Mouse (Mus musculus) MEL (cell line): ENCODE data around the gene Sh3bp4. TPM values are rescaled to one million over a fixed set of nuclear protein-coding genes. Genes with fewer than 3 reads are reported as not detected.

Experiments used
- DNase-seq: peaks from one replicate; pipeline ENCODE4 v3.0.0; 2011; ENCODE audit warnings: low read depth, low spot score
- H3K27ac ChIP-seq: 2 replicates; pipeline ENCODE4 v1.5.1; 2012; ENCODE audit warnings: low read depth, mild to moderate bottlenecking, control low read depth, low read length, moderate library complexity; ENCODE audit not compliant: control insufficient read depth
- H3K27me3 ChIP-seq, 2 experiments: fragments of 150-350 bp in 1 of 2; sonication (generic) in 1 of 2; 2 replicates each; pipeline ENCODE4 v1.6.1; 2012; ENCODE audit warnings: low read length in 2 of 2, mild to moderate bottlenecking in 2 of 2, improper control_type of control experiment in 1 of 2, moderate library complexity in 1 of 2; ENCODE audit not compliant: insufficient read depth in 2 of 2, control insufficient read depth in 1 of 2
- H3K36me3 ChIP-seq, 2 experiments: 2 replicates each; pipeline ENCODE4 v1.6.1; 2012 to 2014; ENCODE audit warnings: low read length in 2 of 2, improper control_type of control experiment in 1 of 2, inconsistent platforms in 1 of 2, mild to moderate bottlenecking in 1 of 2; ENCODE audit not compliant: insufficient read depth in 2 of 2, control insufficient read depth in 1 of 2
- H3K4me1 ChIP-seq, 2 experiments: fragments of 150-350 bp in 1 of 2; sonication (generic) in 1 of 2; 2 replicates each; pipeline ENCODE4 v1.6.1; 2012; ENCODE audit warnings: low read length in 2 of 2, improper control_type of control experiment in 1 of 2, mild to moderate bottlenecking in 1 of 2; ENCODE audit not compliant: insufficient read depth in 2 of 2, control insufficient read depth in 1 of 2
- H3K4me3 ChIP-seq, 2 experiments: fragments of 150-350 bp in 1 of 2; sonication (generic) in 1 of 2; 2 replicates each; pipeline ENCODE4 v1.5.1; 2012; ENCODE audit warnings: low read depth in 2 of 2, low read length in 2 of 2, mild to moderate bottlenecking in 2 of 2, moderate library complexity in 2 of 2, control low read depth in 1 of 2, improper control_type of control experiment in 1 of 2; ENCODE audit not compliant: control insufficient read depth in 1 of 2, insufficient read depth in 1 of 2
- H3K79me2 ChIP-seq: 2 replicates; pipeline ENCODE4 v1.6.1; 2012; ENCODE audit warnings: mild to moderate bottlenecking, low read length, moderate library complexity; ENCODE audit not compliant: control insufficient read depth, poor library complexity, insufficient read depth
- H3K9ac ChIP-seq: 2 replicates; pipeline ENCODE4 v1.6.1; 2012; ENCODE audit warnings: low read depth, mild to moderate bottlenecking, control low read depth, low read length, moderate library complexity; ENCODE audit not compliant: control insufficient read depth, poor library complexity, severe bottlenecking
- H3K9me3 ChIP-seq: fragments of 150-350 bp; sonication (generic); replicated peaks from 2 replicates; pipeline ENCODE4 v1.6.1; 2012; ENCODE audit warnings: mild to moderate bottlenecking, low read length, improper control_type of control experiment, moderate library complexity; ENCODE audit not compliant: insufficient read depth
- BHLHE40 ChIP-seq: IDR thresholded peaks from 2 replicates; pipeline ENCODE4 v1.6.1; 2012; ENCODE audit warnings: low read depth, mild to moderate bottlenecking, inconsistent platforms, low read length, improper control_type of control experiment, borderline replicate concordance
- E2F4 ChIP-seq: IDR thresholded peaks from 2 replicates; pipeline ENCODE4 v1.6.1; 2011; ENCODE audit warnings: low read depth, low read length, improper control_type of control experiment, borderline replicate concordance
- EP300 ChIP-seq, 2 experiments: IDR thresholded peaks; 2 replicates each; pipeline ENCODE4 v1.6.1; 2011; ENCODE audit warnings: improper control_type of control experiment in 2 of 2, low read length in 2 of 2, low read depth in 1 of 2, mild to moderate bottlenecking in 1 of 2
- GABPA ChIP-seq: IDR thresholded peaks from 2 replicates; pipeline ENCODE4 v1.6.1; 2012; ENCODE audit warnings: low read depth, mild to moderate bottlenecking, inconsistent platforms, low read length, improper control_type of control experiment, moderate library complexity
- HCFC1 ChIP-seq: IDR thresholded peaks from 2 replicates; pipeline ENCODE4 v1.6.1; 2012; ENCODE audit warnings: low read depth, mild to moderate bottlenecking, inconsistent platforms, low read length, improper control_type of control experiment, moderate library complexity
- JUND ChIP-seq: IDR thresholded peaks from 2 replicates; pipeline ENCODE4 v1.6.1; 2011; ENCODE audit warnings: low read depth, mild to moderate bottlenecking, improper control_type of control experiment, low read length
- MEF2A ChIP-seq: IDR thresholded peaks from 2 replicates; pipeline ENCODE4 v1.6.1; 2014; ENCODE audit warnings: low read depth, mild to moderate bottlenecking, inconsistent platforms, low read length, improper control_type of control experiment; ENCODE audit not compliant: poor library complexity, insufficient replicate concordance, severe bottlenecking; ENCODE audit errors: extremely low read depth
- MYB ChIP-seq: IDR thresholded peaks from 2 replicates; pipeline ENCODE4 v1.6.1; 2011; ENCODE audit warnings: mild to moderate bottlenecking, low read depth, low read length, improper control_type of control experiment
- POLR2AphosphoS2 ChIP-seq: IDR thresholded peaks from 2 replicates; pipeline ENCODE4 v1.6.1; 2011; ENCODE audit warnings: low read length, improper control_type of control experiment
- POLR2AphosphoS5 ChIP-seq: IDR thresholded peaks from 2 replicates; pipeline ENCODE4 v1.6.1; 2012; ENCODE audit warnings: low read depth, borderline replicate concordance, mild to moderate bottlenecking, inconsistent platforms, low read length, moderate library complexity, mixed read lengths
- RAD21 ChIP-seq: IDR thresholded peaks from 2 replicates; pipeline ENCODE4 v1.6.1; 2011; ENCODE audit warnings: mild to moderate bottlenecking, low read depth, low read length, improper control_type of control experiment
- RCOR1 ChIP-seq: IDR thresholded peaks from 2 replicates; pipeline ENCODE4 v1.6.1; 2012; ENCODE audit warnings: low read depth, mild to moderate bottlenecking, inconsistent platforms, low read length, improper control_type of control experiment
- USF1 ChIP-seq: IDR thresholded peaks from 2 replicates; pipeline ENCODE4 v1.6.1; 2014; ENCODE audit warnings: low read depth, mild to moderate bottlenecking, inconsistent platforms, low read length, improper control_type of control experiment, moderate library complexity
- USF2 ChIP-seq, 2 experiments: IDR thresholded peaks; 2 replicates each; pipeline ENCODE4 v1.6.1; 2011 to 2012; ENCODE audit warnings: improper control_type of control experiment in 2 of 2, low read length in 2 of 2, borderline replicate concordance in 1 of 2, inconsistent platforms in 1 of 2, low read depth in 1 of 2, mild to moderate bottlenecking in 1 of 2; ENCODE audit not compliant: insufficient read depth in 1 of 2
- ZKSCAN1 ChIP-seq: IDR thresholded peaks from 2 replicates; pipeline ENCODE4 v1.6.1; 2012; ENCODE audit warnings: low read depth, mild to moderate bottlenecking, inconsistent platforms, low read length, improper control_type of control experiment, moderate library complexity
- ZMIZ1 ChIP-seq: IDR thresholded peaks from 2 replicates; pipeline ENCODE4 v1.6.1; 2012; ENCODE audit warnings: low read depth, mild to moderate bottlenecking, inconsistent platforms, low read length, improper control_type of control experiment, moderate library complexity
- ZNF384 ChIP-seq: IDR thresholded peaks from 2 replicates; pipeline ENCODE4 v1.6.1; 2012; ENCODE audit warnings: low read depth, mild to moderate bottlenecking, inconsistent platforms, low read length, improper control_type of control experiment
- polyA plus RNA-seq, 2 experiments: library from polyadenylated mRNA; stranded (reverse) in 1 of 2; unstranded in 1 of 2; fragments of >175 nt in 1 of 2; fragments of >200 nt in 1 of 2; gene quantifications; 2 replicates each; pipeline versions ENCODE4 v1.2.1 to v1.2.4; 2012; ENCODE audit warnings: low replicate concordance in 2 of 2, low read depth in 1 of 2; ENCODE audit not compliant: insufficient read length in 2 of 2, insufficient read depth in 1 of 2, missing spikeins in 1 of 2
- total RNA-seq: library from RNA; depleted of rRNA; stranded (reverse); fragments of 300-350 nt; gene quantifications from 2 replicates; pipeline ENCODE4 v1.2.3, GENCODE M21; 2012

Gene Sh3bp4
- total and polyA plus RNA-seq, 3 experiments = not detected

DNA sequence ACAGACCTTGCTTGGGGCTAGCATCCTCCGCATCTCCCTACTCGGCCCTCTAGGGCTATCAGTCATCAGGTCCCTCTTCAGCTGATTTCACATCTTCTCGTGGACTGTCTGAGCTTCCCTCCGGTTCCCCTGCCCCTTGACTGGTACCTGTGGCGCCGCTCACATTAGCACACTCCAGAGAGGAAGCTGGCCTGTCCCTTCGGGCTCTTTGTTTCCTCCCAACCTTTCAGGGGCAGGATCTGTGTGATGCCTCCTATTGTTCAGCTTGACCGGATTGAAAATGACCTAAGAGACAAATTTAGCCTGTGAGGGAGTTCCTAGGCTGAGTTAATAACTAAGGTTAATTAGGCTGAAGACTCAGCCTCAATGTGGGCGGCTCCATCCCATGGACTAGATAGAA lies 69.9 kb downstream of the Sh3bp4 start:
- Histone ChIP-seq H3K9me3 (no peaks in the 10 kb centered on the region), H3K4me3 (no peak overlapping the region), H3K4me1 (no peaks in the 10 kb centered on the region), H3K36me3 (no peaks in the 10 kb centered on the region), H3K27me3 (no peaks in the 10 kb centered on the region), H3K79me2 (no peaks in the 10 kb centered on the region), H3K27ac (no peak overlapping the region), H3K9ac (no peak overlapping the region)
- no peak for TF ChIP-seq RCOR1
- TF ChIP-seq ZKSCAN1 = no peak
- TF ChIP-seq E2F4 = no peak
- no peak for TF ChIP-seq POLR2AphosphoS2
- TF ChIP-seq GABPA = no peak
- TF ChIP-seq EP300 (IDR thresholded peaks at IDR 0.05; ENCODE audit: low read depth in 1 of 2, low read length in 2 of 2) = no peak
- TF ChIP-seq JUND = no peak
- no peak for TF ChIP-seq MYB
- TF ChIP-seq POLR2AphosphoS5 = no peak
- TF ChIP-seq BHLHE40 = no peak
- no peak for TF ChIP-seq ZMIZ1
- TF ChIP-seq HCFC1 = no peak
- TF ChIP-seq USF2 (IDR thresholded peaks at IDR 0.05; ENCODE audit: borderline replicate concordance in 1 of 2, insufficient read depth in 1 of 2, low read depth in 1 of 2, low read length in 2 of 2) = no peak
- TF ChIP-seq ZNF384 = no peak
- TF ChIP-seq MEF2A = no peak
- no peak for TF ChIP-seq RAD21
- no peak for DNase-seq

GRCm38 (mm10) chr1:89151071-89151470 lies 80.9 kb downstream of the Sh3bp4 start:
- Histone ChIP-seq H3K4me3 (no peak overlapping the region), H3K27ac (no peak overlapping the region)
- TF ChIP-seq USF2 (IDR thresholded peaks at IDR 0.05; ENCODE audit: borderline replicate concordance in 1 of 2, insufficient read depth in 1 of 2, low read depth in 1 of 2, low read length in 2 of 2) (no peak), USF1 (no peak), MEF2A (no peak)
- TF ChIP-seq, all 39 proteins: peak for 0
- no peaks in the 10 kb centered on the region for H3K4me1 ChIP-seq
- no peaks in the 10 kb centered on the region for H3K27me3 ChIP-seq
- no peaks in the 10 kb centered on the region for H3K36me3 ChIP-seq
- H3K9me3 ChIP-seq = no peaks in the 10 kb centered on the region
- H3K79me2 ChIP-seq = no peaks in the 10 kb centered on the region
- no peak overlapping the region for H3K9ac ChIP-seq
- DNase-seq = no peak
